Mouse (Mus musculus): ENCODE data around the gene Tpbgl.

Gene Tpbgl

GRCm38 (mm10) chr7:99626376-99627270, at the start of gene Tpbgl:
Tpbgl (minus strand) TSS chr7:99627103.
- DNase-seq (ENCODE audit: extremely low spot score): peak; percentile 45

DNA sequence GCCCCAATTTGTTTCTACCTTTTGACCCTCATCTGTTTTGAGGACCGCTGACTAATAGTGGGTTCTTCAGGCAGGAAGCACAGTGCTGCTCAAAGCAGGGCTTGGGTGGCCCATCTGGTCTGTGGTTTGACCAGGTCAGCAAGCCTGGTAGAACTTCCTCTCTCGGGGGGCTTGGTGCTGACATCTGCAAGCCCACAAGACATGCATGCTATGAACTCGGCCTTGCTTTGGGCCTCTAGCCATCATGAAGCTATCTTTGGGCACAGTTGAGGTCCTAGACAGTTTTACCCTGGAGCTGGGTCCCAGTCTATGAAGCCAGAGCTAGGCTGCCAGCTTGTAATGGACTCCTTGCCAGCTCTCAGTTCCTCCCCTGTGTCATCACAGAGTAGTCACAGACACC, 48.0 kb upstream of the Tpbgl start:
- DNase-seq (ENCODE audit: extremely low spot score): no peak

- no peak for DNase-seq (ENCODE audit: extremely low spot score)
These were observed 47.3 kb upstream of the Tpbgl start for GRCm38 (mm10) chr7:99674209-99674608.

DNA sequence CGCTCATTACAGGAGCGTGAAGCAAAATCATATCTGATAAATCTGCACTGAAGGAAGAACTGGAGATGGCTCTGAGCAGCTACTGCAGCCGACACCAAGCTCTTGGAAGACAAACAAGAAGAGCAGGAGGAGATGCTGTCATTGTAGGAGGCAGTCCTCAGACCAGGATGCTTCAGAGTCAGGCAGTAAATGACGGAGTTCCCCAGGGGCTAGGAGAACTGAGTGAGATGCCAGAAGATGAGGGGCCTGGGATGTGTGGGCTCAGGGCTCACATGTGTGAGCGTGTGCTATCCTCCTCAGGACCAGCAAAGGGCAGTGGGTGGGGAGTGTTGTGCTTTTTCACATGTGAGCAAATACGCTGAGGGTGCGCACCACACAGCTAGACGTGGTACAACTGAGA, 46.3 kb upstream of the Tpbgl start:
- DNase-seq (ENCODE audit: extremely low spot score): no peak

DNA sequence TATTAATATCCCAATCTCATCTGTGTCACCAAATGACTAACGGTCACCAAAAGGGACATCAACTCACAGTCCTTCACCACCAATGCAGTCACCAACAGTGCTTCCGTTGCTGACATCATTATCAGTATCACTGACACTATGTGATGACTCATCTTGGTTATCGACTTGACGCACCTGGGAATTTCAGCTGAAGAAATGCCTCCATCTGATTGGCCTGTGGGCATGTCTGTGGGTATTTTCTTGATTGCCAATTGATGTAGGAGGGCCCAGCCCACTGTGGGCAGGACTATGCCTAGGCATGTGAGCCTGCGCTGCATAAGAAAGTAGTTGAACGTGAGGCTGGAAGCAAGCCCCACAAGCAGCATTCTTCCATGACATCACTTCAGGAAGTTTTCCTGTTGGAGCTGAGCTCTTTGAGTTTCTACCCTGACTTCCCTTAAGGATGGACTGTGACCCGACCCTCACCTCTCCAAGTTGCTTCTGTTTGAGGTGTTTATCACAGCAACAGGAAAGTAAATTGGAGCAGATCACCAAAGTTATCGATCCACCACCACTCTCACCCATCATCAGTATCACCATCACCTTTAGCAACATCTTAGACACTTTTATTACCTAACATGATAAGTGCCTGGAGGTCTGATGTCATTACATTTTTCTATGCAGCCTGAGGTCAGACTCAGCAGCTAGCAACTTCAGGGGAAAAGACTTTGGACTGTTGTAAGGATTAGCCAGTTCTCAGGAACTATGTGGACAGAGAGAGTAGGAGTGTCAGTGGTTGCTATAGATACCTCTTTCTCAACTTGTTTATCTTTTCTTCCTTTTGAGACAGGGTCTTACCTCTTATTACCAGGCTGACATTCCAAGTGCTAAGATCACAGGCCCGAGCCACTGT, 44.9 kb upstream of the Tpbgl start:
- DNase-seq (ENCODE audit: extremely low spot score): no peak

DNA sequence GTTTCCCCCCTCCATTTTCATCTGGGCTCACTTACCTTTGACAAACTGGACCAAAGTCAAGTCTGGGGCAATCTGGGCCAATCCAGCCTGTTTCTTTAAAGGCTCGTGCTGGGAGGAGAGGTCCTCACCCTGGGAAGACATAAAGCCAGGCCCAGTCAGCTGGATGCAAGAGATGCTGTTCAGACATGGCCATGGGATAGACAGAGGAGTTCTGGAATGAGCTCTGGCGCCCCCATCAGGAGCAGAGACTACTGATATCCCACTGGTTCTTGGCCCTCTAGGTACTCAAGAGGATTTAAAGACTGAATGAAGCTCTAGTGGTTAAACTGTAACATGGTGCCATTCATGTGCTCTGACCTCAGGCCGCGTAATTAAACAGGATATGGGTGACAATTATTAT, 44.0 kb upstream of the Tpbgl start:
- no peak for DNase-seq (ENCODE audit: extremely low spot score)

DNA sequence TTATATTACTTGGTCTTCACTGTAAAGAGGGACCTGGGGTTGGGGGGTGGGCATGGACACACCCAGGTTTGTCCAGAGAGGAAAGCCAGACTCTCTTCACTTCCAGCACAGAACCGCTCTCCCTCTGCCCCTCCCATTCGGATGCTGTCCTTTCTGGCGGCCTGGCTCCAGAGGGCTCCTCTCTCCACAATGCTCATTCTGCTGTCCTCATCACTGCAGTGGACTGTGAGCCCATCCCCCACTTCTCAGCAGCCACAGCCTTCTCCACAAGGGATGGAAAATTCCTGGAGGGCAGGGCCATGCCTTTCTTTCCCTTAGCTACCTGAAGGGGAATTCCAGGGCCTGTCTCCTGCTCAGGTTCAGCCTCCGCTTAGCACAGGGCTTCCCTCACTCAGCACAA, 41.9 kb upstream of the Tpbgl start:
- DNase-seq (ENCODE audit: extremely low spot score): peak; percentile 31

- no peak for DNase-seq (ENCODE audit: extremely low spot score)
These were observed 40.2 kb upstream of the Tpbgl start for GRCm38 (mm10) chr7:99667096-99667495.

DNA sequence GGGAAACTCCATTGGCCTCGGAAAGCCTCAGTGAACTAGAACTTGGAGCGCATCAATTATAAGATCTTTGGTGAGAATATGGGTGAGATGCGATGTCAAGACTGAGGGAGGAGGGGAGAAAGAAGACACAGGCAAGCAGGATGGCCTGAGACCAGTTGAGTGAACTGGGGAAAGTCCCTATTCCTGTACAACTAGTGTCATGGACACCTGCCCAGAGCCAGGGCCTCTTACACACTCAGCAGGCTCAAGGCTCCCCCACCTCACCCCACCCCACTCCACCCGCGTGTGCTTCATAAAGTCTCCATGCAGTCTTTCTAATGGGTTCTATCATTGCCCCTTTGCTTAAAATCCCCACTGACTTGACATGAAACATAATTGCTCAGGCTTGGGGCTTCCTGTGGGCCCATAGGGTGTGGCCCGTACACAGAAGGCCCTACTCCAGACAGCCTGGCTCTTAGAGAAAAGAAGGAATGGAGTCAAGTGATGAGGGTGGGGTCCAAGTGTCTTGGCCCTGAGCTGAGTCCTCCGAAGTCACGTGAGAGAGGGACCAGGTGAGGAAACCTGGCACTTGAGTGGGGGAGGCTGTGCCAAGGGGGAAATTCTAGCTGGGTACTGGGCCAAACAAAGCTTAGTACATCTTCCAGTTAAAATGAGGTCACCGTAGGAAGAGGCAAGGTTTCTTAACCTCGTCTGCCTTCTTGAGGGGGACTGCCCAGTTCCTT, 39.0 kb upstream of the Tpbgl start:
- no peak for DNase-seq (ENCODE audit: extremely low spot score)

GRCm38 (mm10) chr7:99664571-99665485, 37.9 kb upstream of the Tpbgl start:
- DNase-seq (ENCODE audit: extremely low spot score): no peak

DNA sequence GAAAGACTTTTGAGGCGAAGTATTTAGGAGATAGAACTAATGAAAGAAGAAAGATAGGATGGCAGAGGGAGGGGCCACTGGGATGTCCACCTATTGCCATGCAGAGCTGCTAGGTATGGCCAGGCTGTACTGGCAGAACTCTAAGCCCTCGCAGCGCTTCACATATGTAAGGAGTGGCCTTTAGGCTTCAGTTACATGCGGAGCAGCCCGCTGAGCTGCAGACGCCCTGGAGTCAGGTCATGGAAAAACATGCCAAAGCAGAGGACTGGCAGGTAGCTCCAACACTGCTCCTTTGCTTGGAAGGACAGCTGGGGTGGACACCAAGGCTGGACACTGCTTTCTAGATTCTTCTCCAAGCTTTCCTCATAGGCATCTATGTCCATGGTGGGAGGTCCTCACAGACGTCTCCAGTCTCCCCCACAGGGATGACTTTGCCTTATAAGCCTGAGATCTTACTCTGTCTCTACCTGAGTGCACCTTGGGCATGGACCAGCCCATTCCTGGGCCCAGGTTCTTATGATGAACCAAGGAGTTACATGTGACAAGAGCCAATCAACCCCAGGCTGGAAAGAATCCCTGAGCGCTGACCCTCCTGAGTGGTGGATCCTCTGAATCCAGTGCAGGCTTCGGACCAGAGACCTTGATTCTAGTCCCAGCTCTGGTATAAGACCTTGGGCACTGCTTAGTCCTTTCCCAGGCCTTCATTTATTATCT, 36.8 kb upstream of the Tpbgl start:
- DNase-seq (ENCODE audit: extremely low spot score): no peak

- DNase-seq (ENCODE audit: extremely low spot score): no peak
These were observed 35.4 kb upstream of the Tpbgl start for GRCm38 (mm10) chr7:99662311-99662710.

GRCm38 (mm10) chr7:99661571-99662230, 34.8 kb upstream of the Tpbgl start:
- DNase-seq (ENCODE audit: extremely low spot score): no peak

- no peak for DNase-seq (ENCODE audit: extremely low spot score)
These were observed 34.2 kb upstream of the Tpbgl start for GRCm38 (mm10) chr7:99661071-99661470.

DNA sequence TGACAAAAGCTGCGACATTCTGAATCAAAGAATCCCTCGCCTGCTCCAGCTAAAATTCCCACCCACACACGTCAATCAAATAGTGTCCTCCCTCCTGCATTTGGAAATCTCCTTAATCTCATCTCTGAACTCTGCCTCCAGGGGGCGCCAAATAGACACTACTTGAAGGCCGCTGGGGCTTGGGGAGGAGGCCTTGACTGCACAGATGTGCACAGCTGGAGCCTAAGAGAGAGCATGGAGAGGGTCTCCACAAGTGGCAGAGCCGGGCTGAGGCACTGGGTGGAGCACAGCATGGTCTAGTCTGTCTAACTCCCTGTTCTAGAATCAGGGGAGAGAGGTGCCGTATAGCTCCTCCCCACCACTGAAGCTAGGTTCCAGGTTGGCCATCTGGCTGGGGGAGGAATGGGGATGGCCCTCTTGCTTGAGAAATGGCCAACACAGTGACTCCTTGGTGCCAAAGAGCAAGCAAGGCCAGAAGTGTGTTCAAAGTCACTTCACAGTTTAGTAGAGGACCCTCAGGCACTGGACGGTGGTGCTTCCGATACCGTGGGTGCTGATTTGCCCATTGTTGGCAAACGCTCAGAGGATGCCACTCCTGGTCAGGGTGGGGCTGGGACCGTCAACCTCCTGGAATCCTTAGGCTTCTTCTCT, 32.6 kb upstream of the Tpbgl start:
- peak; percentile 78 for DNase-seq (ENCODE audit: extremely low spot score)

- no peak for DNase-seq (ENCODE audit: extremely low spot score)
These were observed 27.3 kb upstream of the Tpbgl start for GRCm38 (mm10) chr7:99654244-99654643.

DNA sequence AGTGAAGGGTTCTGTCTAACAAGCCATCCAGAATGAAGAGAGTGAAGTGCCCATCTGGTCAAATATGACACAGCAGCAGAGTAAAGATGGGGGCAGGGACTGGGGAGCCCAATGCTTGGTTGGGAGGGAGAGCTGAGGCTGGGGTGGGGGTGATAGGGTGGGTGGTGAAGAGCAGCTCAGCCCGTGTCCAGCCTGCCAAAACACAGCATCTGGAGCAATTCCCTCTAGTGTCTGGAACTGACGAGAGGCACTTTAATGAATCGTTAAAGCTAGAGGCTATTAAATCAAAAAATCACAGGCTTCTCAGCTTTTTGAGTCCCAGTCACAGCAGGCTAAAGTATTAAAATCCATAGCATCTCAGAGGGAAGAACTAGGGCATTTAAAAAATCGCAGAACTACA, 22.7 kb upstream of the Tpbgl start:
- DNase-seq (ENCODE audit: extremely low spot score): no peak

DNA sequence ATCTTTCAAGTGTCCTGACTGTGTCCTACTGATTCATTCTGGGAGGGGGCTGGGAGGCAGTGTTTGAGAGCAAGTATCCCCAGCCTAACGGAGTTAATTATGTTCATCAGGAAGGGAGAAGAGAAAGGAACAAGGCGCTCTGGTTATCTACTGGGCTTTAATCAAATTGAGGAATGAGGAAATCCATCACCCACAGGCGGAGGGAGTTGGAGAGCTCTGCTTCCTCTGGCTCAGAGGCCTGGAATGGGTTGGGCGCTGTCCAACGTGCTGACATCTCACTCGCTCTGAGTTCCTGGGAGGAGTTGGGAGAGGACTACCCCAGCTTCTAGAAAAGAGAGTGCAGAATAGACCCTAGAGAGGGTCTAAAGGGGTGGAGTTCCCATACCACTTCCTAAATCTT, 21.7 kb upstream of the Tpbgl start:
- DNase-seq (ENCODE audit: extremely low spot score): peak; percentile 63

- no peak for DNase-seq (ENCODE audit: extremely low spot score)
These were observed 17.8 kb upstream of the Tpbgl start for GRCm38 (mm10) chr7:99644701-99645100.
